Mouse (Mus musculus): ENCODE measurements around the gene Tmem211.

DNA sequence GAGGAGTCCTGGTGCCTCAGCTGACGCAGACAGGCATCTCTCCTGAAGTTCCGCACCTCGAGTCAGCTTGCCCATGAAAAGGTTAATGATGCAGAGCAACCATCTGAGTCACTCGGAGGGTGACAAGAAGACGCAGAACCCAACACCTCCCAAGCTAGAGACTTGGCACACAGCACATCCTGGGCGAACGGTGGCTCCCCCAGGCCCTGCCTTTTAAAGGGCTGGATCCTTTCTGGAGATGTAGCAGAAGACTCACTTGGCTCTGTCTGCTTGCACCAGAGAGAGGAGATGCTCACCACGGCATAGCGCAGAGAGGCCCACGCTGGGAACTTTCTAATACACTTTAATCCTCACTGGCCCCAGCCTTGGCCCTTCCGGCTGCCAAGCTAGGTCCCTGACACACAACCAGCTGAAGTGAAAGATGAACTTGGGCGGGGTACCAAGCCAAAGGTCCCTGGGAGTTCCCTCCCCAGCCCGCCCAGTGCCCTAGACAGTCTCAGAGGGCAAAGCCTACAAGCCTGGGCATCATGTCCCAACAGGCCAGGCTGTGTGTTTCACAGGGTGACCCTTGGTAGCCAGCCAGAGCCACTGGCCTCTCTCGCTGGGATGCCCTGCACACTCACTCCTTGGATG lies 10.3 kb upstream of the Tmem211 start:
- TF ChIP-seq CTCF (IDR thresholded peaks at IDR 0.05; ENCODE audit: low read depth) (no peak), EP300 (IDR thresholded peaks at IDR 0.05; ENCODE audit: low read depth) (no peak)

All from heart, postnatal 0 days (tissue).